Comparison of ENCODE assay signal across 16 mouse cellular contexts in genomic region chr17:17424609-17425307, GRCm38 (mm10). TPM values are rescaled to one million over a fixed set of nuclear protein-coding genes. Genes with fewer than 3 reads are reported as not detected.
DNase-seq lines count a peak whose midpoint lies in the region; ATAC-seq and TF ChIP-seq lines count a peak whose summit lies in the region.
"Had no signal": no experiment of that assay in that cellular context is flagged by ENCODE, and none has a peak within 500 bp of the region (broad histone marks: within the 10 kb centered on the region; RNA-seq: fewer than 3 reads in every experiment).

No protein-coding gene starts in this region.

- no peak; the same call in 1 of the 2 replicates for TF ChIP-seq RAD21 in CH12.LX (IDR thresholded peaks at IDR 0.05; ENCODE audit: low read depth, low read length)

- TF ChIP-seq EP300 in CH12.LX (IDR thresholded peaks at IDR 0.05; ENCODE audit: low read length): no peak
- no peak for TF ChIP-seq EP300 in ES-Bruce4 (IDR thresholded peaks at IDR 0.05; ENCODE audit: insufficient read depth, low read depth, low read length)

- peak; percentile 78 for DNase-seq in CH12.LX (ENCODE audit: extremely low read depth)
- DNase-seq in lung, postnatal 25 days (ENCODE audit: low spot score): peak; percentile 37
- no peak for DNase-seq in right cerebral cortex, postnatal 14 days
- DNase-seq in cerebellum, postnatal 4 days (ENCODE audit: low spot score in 2 of 2): no peak
- DNase-seq: cerebellum, adult 2 months; kidney, adult 18-20 months; left cerebral cortex, postnatal 4 days; right cerebral cortex, postnatal 4 days had no signal

- TF ChIP-seq CTCF in CH12.LX (conservative IDR thresholded peaks at IDR 0.05 in 1 of 2, IDR thresholded peaks at IDR 0.05 in 1 of 2; ENCODE audit: low read depth in 2 of 2, low read length in 2 of 2) (peak in 1 of 2 experiments; percentile 16; a peak in 1 of 4 replicates), ES-Bruce4 (IDR thresholded peaks at IDR 0.05; ENCODE audit: low read depth, low read length) (no peak)

- H3K36me3 ChIP-seq in CH12.LX (replicated peaks in 1 of 2; ENCODE audit: control insufficient read depth in 1 of 2, insufficient read depth in 1 of 2, low read length in 1 of 2) (no peaks in the 10 kb centered on the region), ES-Bruce4 (ENCODE audit: control insufficient read depth, insufficient read depth, low read length, poor library complexity, severe bottlenecking) (no peaks in the 10 kb centered on the region)
- H3K36me3 ChIP-seq in forebrain, embryonic 13.5 days (ENCODE audit: poor library complexity, severe bottlenecking): peaks cover 4% of the 10 kb centered on the region; the same call in 1 of the 2 replicates
- no peaks in the 10 kb centered on the region for H3K36me3 ChIP-seq in heart, embryonic 11.5 days (ENCODE audit: control insufficient read depth, insufficient read depth, low read length)
- H3K36me3 ChIP-seq: G1E; heart, embryonic 15.5 days; liver, embryonic 15.5 days had no signal

- WGBS in forebrain, embryonic 13.5 days: 14% methylated on average over 4 of the region's 4 CpGs
- WGBS in heart, embryonic 11.5 days (ENCODE audit: insufficient replicate concordance): 46% methylated on average over 4 of the region's 4 CpGs

- H3K4me3 ChIP-seq in CH12.LX (replicated peaks in 1 of 3; ENCODE audit: low read depth in 2 of 3, low read length in 2 of 3, poor library complexity in 1 of 3) (no peak overlapping the region), ES-Bruce4 (ENCODE audit: low read depth, low read length) (no peak overlapping the region)
- no peak overlapping the region for H3K4me3 ChIP-seq in forebrain, embryonic 13.5 days
- H3K4me3 ChIP-seq in heart, embryonic 11.5 days (ENCODE audit: low read depth, low read length): no peak overlapping the region
- H3K4me3 ChIP-seq: heart, embryonic 15.5 days; liver, embryonic 15.5 days had no signal

- no peaks in the 10 kb centered on the region for H3K79me2 ChIP-seq in CH12.LX (replicated peaks; ENCODE audit: control insufficient read depth, extremely low read depth, insufficient read depth, poor library complexity, severe bottlenecking)

- H3K9me3 ChIP-seq in CH12.LX (replicated peaks; ENCODE audit: low read length): no peaks in the 10 kb centered on the region
- H3K9me3 ChIP-seq in ES-Bruce4 (replicated peaks; ENCODE audit: control insufficient read depth, insufficient read depth, low read length, poor library complexity, severe bottlenecking): no peaks in the 10 kb centered on the region
- H3K9me3 ChIP-seq in forebrain, embryonic 13.5 days (replicated peaks): no peaks in the 10 kb centered on the region
- no peaks in the 10 kb centered on the region for H3K9me3 ChIP-seq in heart, embryonic 11.5 days (replicated peaks; ENCODE audit: control insufficient read depth, low read length)
- H3K9me3 ChIP-seq: G1E; heart, embryonic 15.5 days; liver, embryonic 15.5 days had no signal

- in situ Hi-C loops in CH12.LX (cut with MboI; ENCODE audit: low pct_ligation_motif_present, low pct_unique_long_range_greater_than_20kb, low sequenced_read_pairs): loop anchor here (25.0 kb wide), 1 partner anchor 113 kb away; no protein-coding TSS in a partner anchor

- H3K4me2 ChIP-seq in CH12.LX (ENCODE audit: insufficient read depth, low read depth, poor library complexity, severe bottlenecking): peak overlapping the region; percentile 39
- H3K4me2 ChIP-seq in forebrain, embryonic 13.5 days: no peak overlapping the region
- no peak overlapping the region for H3K4me2 ChIP-seq in heart, embryonic 11.5 days
- H3K4me2 ChIP-seq: heart, embryonic 15.5 days; hindbrain, embryonic 14.5 days; liver, embryonic 15.5 days had no signal

- H3K27me3 ChIP-seq in CH12.LX (replicated peaks): no peaks in the 10 kb centered on the region
- H3K27me3 ChIP-seq in ES-Bruce4 (ENCODE audit: control insufficient read depth, insufficient read depth, low read length, poor library complexity, severe bottlenecking): no peaks in the 10 kb centered on the region
- H3K27me3 ChIP-seq in forebrain, embryonic 13.5 days: no peaks in the 10 kb centered on the region
- H3K27me3 ChIP-seq in heart, embryonic 11.5 days (ENCODE audit: control insufficient read depth, insufficient read depth, low read length): no peaks in the 10 kb centered on the region
- H3K27me3 ChIP-seq: heart, embryonic 15.5 days; liver, embryonic 15.5 days had no signal

- no peak overlapping the region; the same call in none of the 2 replicates for H3K9ac ChIP-seq in CH12.LX (ENCODE audit: insufficient read depth, low read depth)
- 0 out of 2 replicates have a peak overlapping the region, but pooled peaks have one; percentile 29 for H3K9ac ChIP-seq in ES-Bruce4 (ENCODE audit: low read depth, poor library complexity, severe bottlenecking)
- H3K9ac ChIP-seq in forebrain, embryonic 13.5 days: no peak overlapping the region
- H3K9ac ChIP-seq in heart, embryonic 11.5 days (ENCODE audit: low read depth, low read length): no peak overlapping the region
- H3K9ac ChIP-seq: heart, embryonic 15.5 days; hindbrain, embryonic 14.5 days; liver, embryonic 15.5 days had no signal

- dilution Hi-C loops in CH12.LX (cut with MboI; ENCODE audit: extremely low pct_ligation_motif_present, extremely low pct_unique_long_range_greater_than_20kb, low sequenced_read_pairs): no loop called here

- ATAC-seq in forebrain, embryonic 13.5 days: peak; percentile 53; the same call in 1 of the 2 replicates
- ATAC-seq in heart, embryonic 11.5 days (replicated peaks; ENCODE audit: insufficient number of reproducible peaks, low FRiP score, low TSS enrichment): no peak
- ATAC-seq: activated CD4-positive, CD25-positive, alpha-beta regulatory T cell, adult 4 months had no signal

- H3K27ac ChIP-seq in CH12.LX (ENCODE audit: insufficient read depth, low read depth) (peak overlapping the region; percentile 37), ES-Bruce4 (ENCODE audit: insufficient read depth, low read length) (peak overlapping the region; percentile 95)
- 0 out of 2 replicates have a peak overlapping the region, but pooled peaks have one; percentile 51 for H3K27ac ChIP-seq in forebrain, embryonic 13.5 days
- H3K27ac ChIP-seq in heart, embryonic 11.5 days (ENCODE audit: low read depth, low read length): no peak overlapping the region
- H3K27ac ChIP-seq: heart, embryonic 15.5 days; hindbrain, embryonic 14.5 days; liver, embryonic 15.5 days had no signal

- TF ChIP-seq POLR2A in CH12.LX (IDR thresholded peaks at IDR 0.05; ENCODE audit: low read depth, low read length): no peak
- TF ChIP-seq POLR2A in ES-Bruce4 (IDR thresholded peaks at IDR 0.05; ENCODE audit: insufficient read depth, low read length): no peak

- H3K4me1 ChIP-seq in CH12.LX (ENCODE audit: control insufficient read depth in 1 of 2, insufficient read depth in 2 of 2): peaks cover 2 to 21% of the 10 kb centered on the region in 2 experiments; a peak in 3 of 4 replicates
- H3K4me1 ChIP-seq in ES-Bruce4 (ENCODE audit: control insufficient read depth, insufficient read depth, low read length): no peaks in the 10 kb centered on the region
- H3K4me1 ChIP-seq in forebrain, embryonic 13.5 days: peaks cover 8% of the 10 kb centered on the region
- H3K4me1 ChIP-seq in heart, embryonic 11.5 days (ENCODE audit: control insufficient read depth, insufficient read depth, low read length): no peaks in the 10 kb centered on the region
- H3K4me1 ChIP-seq: heart, embryonic 15.5 days; liver, embryonic 15.5 days had no signal

TF ChIP-seq in CH12.LX, 34 proteins besides CTCF, POLR2A, EP300 and RAD21:
- peak; percentile 44; the same call in 1 of the 2 replicates for TF ChIP-seq MEF2A (IDR thresholded peaks at IDR 0.05; ENCODE audit: borderline replicate concordance, low read depth, low read length)
- TF ChIP-seq GABPA (IDR thresholded peaks at IDR 0.05; ENCODE audit: insufficient replicate concordance, low read depth, low read length): no peak
- no peak; the same call in 1 of the 2 replicates for TF ChIP-seq IRF4 (IDR thresholded peaks at IDR 0.05; ENCODE audit: low read depth, low read length)
- TF ChIP-seq MAFK (IDR thresholded peaks at IDR 0.05; ENCODE audit: insufficient replicate concordance, low read length): peak; percentile 50; the same call in 1 of the 2 replicates
- TF ChIP-seq NELFE (IDR thresholded peaks at IDR 0.05; ENCODE audit: low read depth, low read length): no peak
- no peak for TF ChIP-seq USF2 (conservative IDR thresholded peaks at IDR 0.05; ENCODE audit: low read depth, low read length)
- TF ChIP-seq ETS1 (conservative IDR thresholded peaks at IDR 0.05; ENCODE audit: low read depth, low read length): peak; percentile 34
- peak; percentile 92 for TF ChIP-seq TBP (conservative IDR thresholded peaks at IDR 0.05; ENCODE audit: low read depth, low read length)
- TF ChIP-seq ZNF384 (IDR thresholded peaks at IDR 0.05; ENCODE audit: low read depth, low read length): no peak

RNA-seq across cellular contexts. Expression of gene Lix1, which starts 22.3 kb away (rescaled TPM):
- 0.67 and 1.4 TPM in 2 replicates for total RNA-seq in CH12.LX (2012; rRNA removed)
- total RNA-seq in CH12.LX (2014; rRNA removed): 1.0 TPM in 2 replicates
- 0.49 and 0.53 TPM in 2 replicates for polyA plus RNA-seq in CH12.LX (2012; ENCODE audit: insufficient read length, low read depth)
- 0.78 and 0.81 TPM in 2 replicates for polyA plus RNA-seq in ES-Bruce4 (2011; ENCODE audit: insufficient read depth, insufficient read length, low read depth, missing spikeins)
- polyA plus RNA-seq in forebrain, embryonic 13.5 days (2015; fragmentation: Nextera tagmentation; extraction: Ambion mirVana): 57.7 and 59.1 TPM in 2 replicates
- 5.3 and 6.1 TPM in 2 replicates for polyA plus RNA-seq in heart, embryonic 11.5 days (2014; fragmentation: Nextera tagmentation; extraction: Ambion mirVana)
- polyA plus RNA-seq: activated CD4-positive, CD25-positive, alpha-beta regulatory T cell, adult 4 months; G1E had no signal

RNA-seq across cellular contexts. Expression of gene Riok2, which starts 50.6 kb away (rescaled TPM):
- 27.9 and 37.1 TPM in 2 replicates for total RNA-seq in CH12.LX (2012; rRNA removed)
- total RNA-seq in CH12.LX (2014; rRNA removed): 114 and 121 TPM in 2 replicates
- polyA plus RNA-seq in CH12.LX (2012; ENCODE audit: insufficient read length, low read depth): 76.9 and 78.4 TPM in 2 replicates
- polyA plus RNA-seq in ES-Bruce4 (2011; ENCODE audit: insufficient read depth, insufficient read length, low read depth, missing spikeins): 52.6 and 58.5 TPM in 2 replicates
- 29.3 and 32.9 TPM in 2 replicates for polyA plus RNA-seq in forebrain, embryonic 13.5 days (2015; fragmentation: Nextera tagmentation; extraction: Ambion mirVana)
- polyA plus RNA-seq in heart, embryonic 11.5 days (2014; fragmentation: Nextera tagmentation; extraction: Ambion mirVana): 24.1 and 25.3 TPM in 2 replicates

Comparison
In these comparisons a context has a peak if more than half of its experiments do, and no peak if none do; other contexts are left out.
1. DNase-seq: peak in CH12.LX (single experiment) and lung, postnatal 25 days (single experiment); none in right cerebral cortex, postnatal 14 days (single experiment) and cerebellum, postnatal 4 days (0 of 2).